Mouse (Mus musculus): ENCODE data around the gene Trmt112. TPM values are rescaled to one million over a fixed set of nuclear protein-coding genes. Genes with fewer than 3 reads are reported as not detected.

The Trmt112 gene
- polyA plus RNA-seq, 1 experiment from 2014 or later: 130 TPM

GRCm38 (mm10) chr19:6956461-6956860, 47.0 kb downstream of the Trmt112 start:
- Histone ChIP-seq H3K9me3 (no peaks in the 10 kb centered on the region), H3K9ac (no peak overlapping the region), H3K27ac (no peak overlapping the region), H3K4me3 (replicated peaks) (no peak overlapping the region), H3K36me3 (peaks cover 62% of the 10 kb centered on the region), H3K4me1 (peaks cover 12% of the 10 kb centered on the region), H3K4me2 (no peak overlapping the region), H3K27me3 (replicated peaks) (no peaks in the 10 kb centered on the region)
- 83% methylated on average over 10 of the region's 10 CpGs for WGBS
- no peak for ATAC-seq (ENCODE audit: insufficient read depth, low FRiP score, low read depth)

Small RNA genes within 50 kb of the gene (microRNA-seq; reads per million reads assigned to microRNA genes)
- 1.2 reads per million for gene Mir6990

Other genes starting within 250 kb of the Trmt112 start
- 28.1 and 30.1 TPM in 2 replicates for gene Rps6ka4, start 69.1 kb upstream of the Trmt112 start, polyA plus RNA-seq (2015; fragmentation: Nextera tagmentation; extraction: Ambion mirVana)
- 1.7 and 1.9 TPM in 2 replicates for gene Ccdc88b, start 51.5 kb upstream of the Trmt112 start, polyA plus RNA-seq (2015; fragmentation: Nextera tagmentation; extraction: Ambion mirVana)
- 228 and 279 TPM in 2 replicates for gene Prdx5, start 408 bp downstream of the Trmt112 start, polyA plus RNA-seq (2015; fragmentation: Nextera tagmentation; extraction: Ambion mirVana)
- gene Esrra, start 12.1 kb downstream of the Trmt112 start, polyA plus RNA-seq (2015; fragmentation: Nextera tagmentation; extraction: Ambion mirVana): 17.1 and 18.8 TPM in 2 replicates
- 1.6 TPM in 2 replicates for gene Catsperz, start 15.7 kb downstream of the Trmt112 start, polyA plus RNA-seq (2015; fragmentation: Nextera tagmentation; extraction: Ambion mirVana)
- 0.67 and 0.86 TPM in 2 replicates for gene Kcnk4, start 24.8 kb downstream of the Trmt112 start, polyA plus RNA-seq (2015; fragmentation: Nextera tagmentation; extraction: Ambion mirVana)
- 71.6 and 75.8 TPM in 2 replicates for gene Bad, start 32.2 kb downstream of the Trmt112 start, polyA plus RNA-seq (2015; fragmentation: Nextera tagmentation; extraction: Ambion mirVana)
- gene Gpr137, start 32.8 kb downstream of the Trmt112 start, polyA plus RNA-seq (2015; fragmentation: Nextera tagmentation; extraction: Ambion mirVana): 26.7 and 29.9 TPM in 2 replicates
- gene Ppp1r14b, start 65.3 kb downstream of the Trmt112 start, polyA plus RNA-seq (2015; fragmentation: Nextera tagmentation; extraction: Ambion mirVana): 165 and 184 TPM in 2 replicates
- 81.3 and 92.2 TPM in 2 replicates for gene Plcb3, start 66.8 kb downstream of the Trmt112 start, polyA plus RNA-seq (2015; fragmentation: Nextera tagmentation; extraction: Ambion mirVana)
- 156 and 163 TPM in 2 replicates for gene Fkbp2, start 70.8 kb downstream of the Trmt112 start, polyA plus RNA-seq (2015; fragmentation: Nextera tagmentation; extraction: Ambion mirVana)
- gene Vegfb, start 78.0 kb downstream of the Trmt112 start, polyA plus RNA-seq (2015; fragmentation: Nextera tagmentation; extraction: Ambion mirVana): 43.9 and 44.8 TPM in 2 replicates
- gene Dnajc4, start 82.9 kb downstream of the Trmt112 start, polyA plus RNA-seq (2015; fragmentation: Nextera tagmentation; extraction: Ambion mirVana): 26.4 and 28.2 TPM in 2 replicates
- gene Nudt22, start 86.4 kb downstream of the Trmt112 start, polyA plus RNA-seq (2015; fragmentation: Nextera tagmentation; extraction: Ambion mirVana): 21.1 and 24.9 TPM in 2 replicates
- 10.0 and 10.1 TPM in 2 replicates for gene Trpt1, start 86.4 kb downstream of the Trmt112 start, polyA plus RNA-seq (2015; fragmentation: Nextera tagmentation; extraction: Ambion mirVana)
- 14.0 and 16.2 TPM in 2 replicates for gene Fermt3, start 109.8 kb downstream of the Trmt112 start, polyA plus RNA-seq (2015; fragmentation: Nextera tagmentation; extraction: Ambion mirVana)
- 185 and 219 TPM in 2 replicates for gene Stip1, start 130.3 kb downstream of the Trmt112 start, polyA plus RNA-seq (2015; fragmentation: Nextera tagmentation; extraction: Ambion mirVana)
- gene Macrod1, start 147.1 kb downstream of the Trmt112 start, polyA plus RNA-seq (2015; fragmentation: Nextera tagmentation; extraction: Ambion mirVana): 11.7 and 13.3 TPM in 2 replicates
- gene Flrt1, start 196.0 kb downstream of the Trmt112 start, polyA plus RNA-seq (2015; fragmentation: Nextera tagmentation; extraction: Ambion mirVana): 3.5 and 4.2 TPM in 2 replicates

Measured in stomach, embryonic 15.5 days (tissue).